Mouse (Mus musculus) lung, adult 18-20 months (tissue): Measurements from ENCODE around the gene Tubb3.
A peak's percentile ranks its signal among the peaks of the same experiment; 100 is the strongest.
"Not testable (repeated sequence)": the region's sequence is repeated elsewhere in the genome, so short reads cannot be mapped to it uniquely, and the experiment has no call there.

Source experiments
- DNase-seq, 2 experiments: peaks; one replicate each; pipeline ENCODE4 v3.0.0; 2022; ENCODE audit warnings: mixed read lengths in 2 of 2

The Tubb3 gene

GRCm38 (mm10) chr8:123432381-123432780, 21.2 kb downstream of the Tubb3 start:
- DNase-seq = no peak

- not testable (repeated sequence) for DNase-seq
These were observed 22.2 kb downstream of the Tubb3 start for GRCm38 (mm10) chr8:123433241-123433974.

- no peak for DNase-seq
These were observed 30.6 kb downstream of the Tubb3 start for GRCm38 (mm10) chr8:123441788-123442187.

GRCm38 (mm10) chr8:123442351-123442750, 31.1 kb downstream of the Tubb3 start:
- DNase-seq = no peak

GRCm38 (mm10) chr8:123442871-123443575, 31.8 kb downstream of the Tubb3 start:
- peak; percentile 90 to 93 for DNase-seq

GRCm38 (mm10) chr8:123443576-123443921, 32.3 kb downstream of the Tubb3 start:
- no peak for DNase-seq

- DNase-seq = peak; percentile 9
These were observed 32.9 kb downstream of the Tubb3 start for GRCm38 (mm10) chr8:123444131-123444530.

- DNase-seq = no peak
These were observed 34.8 kb downstream of the Tubb3 start for GRCm38 (mm10) chr8:123445981-123446380.

GRCm38 (mm10) chr8:123446799-123447198, 35.6 kb downstream of the Tubb3 start:
- no peak for DNase-seq

GRCm38 (mm10) chr8:123450783-123451182, 39.6 kb downstream of the Tubb3 start:
- DNase-seq = no peak

- not testable (repeated sequence) for DNase-seq
These were observed 40.5 kb downstream of the Tubb3 start for GRCm38 (mm10) chr8:123451747-123452146.

GRCm38 (mm10) chr8:123452149-123452548, 40.9 kb downstream of the Tubb3 start:
- no peak for DNase-seq

GRCm38 (mm10) chr8:123453291-123453690, 42.1 kb downstream of the Tubb3 start:
- DNase-seq = no peak

GRCm38 (mm10) chr8:123453951-123454350, 42.7 kb downstream of the Tubb3 start:
- no peak for DNase-seq

GRCm38 (mm10) chr8:123454559-123454958, 43.3 kb downstream of the Tubb3 start:
- DNase-seq = no peak

GRCm38 (mm10) chr8:123463651-123464050, 52.4 kb downstream of the Tubb3 start:
- DNase-seq = no peak

GRCm38 (mm10) chr8:123467476-123467875, 56.3 kb downstream of the Tubb3 start:
- no peak for DNase-seq
